Mouse (Mus musculus) 3134 (cell line): Measurements from ENCODE around the gene Ptprg.

Experiments used
- DNase-seq: peaks from one replicate; pipeline ENCODE4 v3.0.0-alpha.2; 2011; ENCODE audit warnings: low spot score; ENCODE audit not compliant: insufficient read length; ENCODE audit errors: extremely low read depth

Gene Ptprg

GRCm38 (mm10) chr14:11723876-11724275, 170.5 kb downstream of the Ptprg start:
- DNase-seq, result no peak

GRCm38 (mm10) chr14:11731223-11731920, 178.0 kb downstream of the Ptprg start:
- DNase-seq, result no peak

GRCm38 (mm10) chr14:11732376-11732775, 179.0 kb downstream of the Ptprg start:
- no peak for DNase-seq

GRCm38 (mm10) chr14:11743726-11744125, 190.4 kb downstream of the Ptprg start:
- no peak for DNase-seq

GRCm38 (mm10) chr14:11752678-11753077, 199.3 kb downstream of the Ptprg start:
- DNase-seq, result no peak

GRCm38 (mm10) chr14:11754656-11755055, 201.3 kb downstream of the Ptprg start:
- no peak for DNase-seq

GRCm38 (mm10) chr14:11758185-11758584, 204.9 kb downstream of the Ptprg start:
- DNase-seq, result no peak

GRCm38 (mm10) chr14:11759356-11759755, 206.0 kb downstream of the Ptprg start:
- DNase-seq, result no peak

- DNase-seq, result no peak
These were observed 209.7 kb downstream of the Ptprg start for GRCm38 (mm10) chr14:11762995-11763394.

GRCm38 (mm10) chr14:11772736-11773135, 219.4 kb downstream of the Ptprg start:
- no peak for DNase-seq

GRCm38 (mm10) chr14:11774476-11775037, 221.2 kb downstream of the Ptprg start:
- peak; percentile 22 for DNase-seq

GRCm38 (mm10) chr14:11775204-11775603, 221.9 kb downstream of the Ptprg start:
- no peak for DNase-seq

GRCm38 (mm10) chr14:11775951-11776495, 222.7 kb downstream of the Ptprg start:
- DNase-seq, result no peak

- no peak for DNase-seq
These were observed 223.2 kb downstream of the Ptprg start for GRCm38 (mm10) chr14:11776566-11776965.

- no peak for DNase-seq
These were observed 237.9 kb downstream of the Ptprg start for GRCm38 (mm10) chr14:11791190-11791589.

GRCm38 (mm10) chr14:11793847-11794246, 240.5 kb downstream of the Ptprg start:
- no peak for DNase-seq

GRCm38 (mm10) chr14:11802355-11803035, 249.2 kb downstream of the Ptprg start:
- no peak for DNase-seq

GRCm38 (mm10) chr14:11806674-11807073, 253.3 kb downstream of the Ptprg start:
- DNase-seq, result no peak

GRCm38 (mm10) chr14:11807465-11807864, 254.1 kb downstream of the Ptprg start:
- DNase-seq, result no peak

GRCm38 (mm10) chr14:11811142-11811761, 257.9 kb downstream of the Ptprg start:
- DNase-seq, result peak; percentile 49

- DNase-seq, result no peak
These were observed 259.0 kb downstream of the Ptprg start for GRCm38 (mm10) chr14:11812291-11812690.
